Mouse (Mus musculus): ENCODE measurements at regions not wholly inside any gene's neighbourhood (a gene's known extent, or its start where the extent isn't known, plus 50 kb on each side); places are given as distances from the start of the nearest gene placed in this dataset.

DNA sequence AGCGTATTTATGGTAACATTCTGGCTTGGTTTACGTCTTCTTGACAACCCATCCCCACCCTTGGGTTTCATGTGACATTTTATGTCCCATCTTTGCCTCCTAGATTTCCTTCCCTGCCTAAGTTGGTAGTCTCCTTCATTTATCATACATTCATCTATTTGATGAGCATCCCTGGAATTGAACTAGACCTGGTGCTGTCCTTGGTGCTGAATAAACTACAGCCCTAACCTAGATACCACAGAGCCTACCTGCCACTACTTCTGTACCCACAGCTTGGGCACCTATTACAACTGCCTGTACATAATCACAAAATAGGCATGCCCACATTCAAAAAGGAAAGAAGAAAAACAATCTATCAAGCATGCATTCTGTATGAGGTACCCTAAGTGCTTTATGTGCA lies 103.8 kb upstream of the Rack1 start:
- TF ChIP-seq POLR2AphosphoS2 (IDR thresholded peaks at IDR 0.05; ENCODE audit: low read depth, low read length) (no peak), ZC3H11A (IDR thresholded peaks at IDR 0.05; ENCODE audit: low read depth, low read length) (no peak), POLR2A (IDR thresholded peaks at IDR 0.05; ENCODE audit: low read depth, low read length) (no peak), ZNF384 (IDR thresholded peaks at IDR 0.05; ENCODE audit: low read depth, low read length) (no peak), MAX (IDR thresholded peaks at IDR 0.05; ENCODE audit: low read length) (no peak), EP300 (IDR thresholded peaks at IDR 0.05; ENCODE audit: low read length) (no peak), NRF1 (IDR thresholded peaks at IDR 0.05; ENCODE audit: low read depth, low read length) (no peak)
